Mouse (Mus musculus) NIH3T3 (cell line): ENCODE data around the gene Pid1.

Experiments used
- DNase-seq: peaks from one replicate; pipeline ENCODE4 v3.0.0-alpha.2; 2012; ENCODE audit warnings: low read depth

The Pid1 gene

GRCm38 (mm10) chr1:84186756-84187437, 177.1 kb downstream of the Pid1 start:
- no peak for DNase-seq

DNA sequence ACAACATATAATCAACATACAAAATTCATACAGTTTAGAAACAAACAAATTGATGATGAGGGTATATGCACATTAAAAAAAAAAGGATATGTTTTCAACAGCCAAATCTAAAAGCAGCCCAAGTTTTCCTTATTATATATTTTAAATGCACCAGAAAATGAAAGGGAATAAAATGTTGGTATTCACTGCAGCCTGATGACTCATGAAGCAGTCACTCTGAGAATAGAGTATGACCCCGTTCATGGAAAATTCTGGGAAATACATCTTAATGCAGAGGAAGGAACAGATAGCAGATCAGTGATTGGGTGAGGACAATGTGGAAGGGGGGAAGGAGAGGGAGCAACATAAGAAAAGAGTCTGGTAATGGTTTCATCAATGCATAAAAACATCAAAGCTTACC, 186.3 kb downstream of the Pid1 start:
- DNase-seq, result peak; percentile 7

- DNase-seq, result no peak
Observed at GRCm38 (mm10) chr1:84177033-84177432, 186.9 kb downstream of the Pid1 start.

DNA sequence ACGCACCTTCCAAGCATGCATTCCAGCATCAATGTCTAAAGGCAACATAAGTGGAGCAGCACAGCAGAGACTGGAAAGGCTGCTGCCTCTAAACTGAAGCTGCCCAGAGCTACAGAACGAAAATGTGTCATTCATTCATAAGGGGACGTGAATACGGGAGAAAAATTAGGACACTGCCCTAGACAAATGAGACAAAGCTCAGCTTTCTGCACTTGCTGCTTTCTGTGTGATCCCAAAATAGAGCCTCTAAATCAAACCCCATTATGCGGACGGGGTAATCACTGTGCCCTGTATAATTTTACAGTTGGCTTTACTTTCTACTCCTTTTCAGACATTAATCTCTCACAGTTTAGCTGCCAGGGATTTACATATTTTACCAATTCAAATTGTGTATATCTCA, 191.0 kb downstream of the Pid1 start:
- no peak for DNase-seq

GRCm38 (mm10) chr1:84157790-84158189, 206.2 kb downstream of the Pid1 start:
- DNase-seq, result no peak

DNA sequence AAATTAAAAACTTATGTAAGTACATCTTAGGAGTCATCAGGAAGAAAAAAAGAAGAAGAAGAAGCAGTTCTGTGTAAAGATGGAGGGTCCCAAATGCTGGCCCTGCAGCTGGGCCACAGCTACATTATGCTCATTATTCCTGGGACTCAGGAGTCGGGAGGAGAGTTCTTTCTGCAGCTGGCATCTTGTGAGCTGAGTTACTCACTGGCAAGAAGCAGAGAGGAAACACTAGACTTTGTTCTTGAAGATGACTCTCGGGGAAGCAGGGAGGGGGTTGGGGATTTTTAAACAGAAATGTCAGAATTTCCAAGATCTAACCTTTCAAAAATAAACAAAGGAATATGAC, 208.4 kb downstream of the Pid1 start:
- no peak for DNase-seq

DNA sequence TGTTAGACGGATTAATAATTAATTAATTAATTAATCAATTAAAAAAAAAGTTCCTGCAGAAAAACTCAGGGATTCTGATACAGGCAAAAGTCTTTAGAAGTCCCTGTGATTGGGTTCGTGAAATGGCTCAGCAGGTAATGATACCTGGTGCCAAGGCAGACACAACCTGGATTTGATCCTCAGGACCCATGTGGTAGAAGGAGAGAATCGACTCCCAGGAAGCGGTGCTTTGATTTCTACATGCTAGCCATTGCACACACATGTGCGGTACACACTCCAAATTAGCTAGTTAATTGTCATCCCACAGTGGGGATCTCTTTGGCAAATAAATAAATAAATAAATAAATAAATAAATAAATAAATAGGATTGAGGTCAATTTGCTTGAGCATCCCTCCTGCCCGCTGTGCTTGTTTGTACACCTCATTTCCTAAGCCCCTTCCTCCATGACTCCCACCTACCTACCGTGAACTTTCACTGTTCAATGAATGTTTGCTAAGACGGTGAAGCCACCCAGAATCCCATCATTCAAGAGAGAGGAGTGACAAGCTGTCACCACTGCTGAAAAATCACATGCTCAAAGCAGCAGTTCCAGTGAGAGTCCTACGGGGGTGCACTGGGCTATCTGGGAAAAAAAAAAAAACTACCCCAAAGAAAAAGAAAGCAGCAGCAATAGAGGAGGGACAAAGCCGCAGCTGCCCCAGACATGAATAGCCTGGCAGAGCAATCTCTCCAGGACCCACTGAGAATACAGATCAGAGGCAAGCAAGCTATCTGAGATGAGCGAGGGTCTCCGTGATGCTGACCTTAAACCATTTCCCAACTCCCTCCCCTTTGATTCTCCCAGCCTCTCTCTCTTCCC, 209.0 kb downstream of the Pid1 start:
- no peak for DNase-seq

DNA sequence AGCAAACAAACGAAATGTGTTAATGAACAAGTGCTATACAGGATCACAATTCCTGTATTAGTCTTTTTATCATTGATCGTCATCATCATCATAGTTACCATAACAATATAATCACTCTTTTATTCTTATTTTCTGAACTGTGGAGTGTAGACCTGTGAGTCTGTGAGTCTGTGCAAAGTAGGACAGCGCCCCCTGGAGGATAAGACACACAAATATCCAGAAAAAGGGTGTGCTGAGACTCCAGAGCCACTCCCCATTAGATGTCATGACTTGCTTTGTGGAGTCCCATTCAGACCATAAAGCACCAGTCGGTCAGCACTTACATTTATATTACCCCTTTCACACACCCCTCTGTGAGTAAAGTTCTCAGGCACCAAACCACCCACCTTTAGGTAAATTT, 210.0 kb downstream of the Pid1 start:
- DNase-seq, result peak; percentile 11

DNA sequence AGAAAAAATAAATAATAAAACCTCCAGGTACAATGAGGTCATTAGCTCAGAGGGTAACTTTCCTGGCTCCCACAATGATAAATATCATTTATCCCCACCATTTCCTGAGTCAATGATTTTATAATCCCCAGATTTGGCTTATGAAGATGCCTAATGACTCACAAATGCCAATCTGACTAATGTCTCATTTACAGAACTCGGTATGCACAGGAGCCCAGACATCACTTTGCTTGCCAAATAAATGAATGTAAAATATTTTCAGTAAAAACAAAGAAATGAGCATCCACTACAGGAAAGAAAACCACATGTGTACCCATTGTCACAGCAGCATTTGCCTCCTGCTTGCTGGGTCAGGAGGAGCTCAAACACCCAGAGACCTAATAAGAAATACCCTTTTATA, 222.4 kb downstream of the Pid1 start:
- DNase-seq, result no peak

GRCm38 (mm10) chr1:84132451-84132850, 231.5 kb downstream of the Pid1 start:
- DNase-seq, result no peak

DNA sequence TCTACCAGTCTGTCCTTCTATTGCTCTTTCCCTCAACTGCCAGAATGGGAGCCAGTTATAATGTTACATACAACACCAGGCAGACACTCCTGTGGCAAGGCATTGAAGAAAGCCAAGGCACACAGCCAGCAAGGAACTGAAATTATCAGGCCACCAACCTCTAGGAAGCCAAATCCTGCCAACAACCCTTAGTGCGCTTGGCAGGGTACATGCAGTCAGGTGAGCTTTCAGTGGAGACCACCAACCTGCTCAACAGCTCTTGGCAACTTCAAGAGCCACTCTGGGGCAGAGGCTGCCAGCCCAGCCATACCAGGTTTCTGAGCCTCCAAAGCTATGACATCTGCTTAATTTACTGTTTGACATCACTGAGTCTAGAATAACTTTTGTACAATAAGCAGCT, 232.2 kb downstream of the Pid1 start:
- DNase-seq, result no peak

GRCm38 (mm10) chr1:84128510-84128909, 235.5 kb downstream of the Pid1 start:
- DNase-seq, result peak; percentile 2

DNA sequence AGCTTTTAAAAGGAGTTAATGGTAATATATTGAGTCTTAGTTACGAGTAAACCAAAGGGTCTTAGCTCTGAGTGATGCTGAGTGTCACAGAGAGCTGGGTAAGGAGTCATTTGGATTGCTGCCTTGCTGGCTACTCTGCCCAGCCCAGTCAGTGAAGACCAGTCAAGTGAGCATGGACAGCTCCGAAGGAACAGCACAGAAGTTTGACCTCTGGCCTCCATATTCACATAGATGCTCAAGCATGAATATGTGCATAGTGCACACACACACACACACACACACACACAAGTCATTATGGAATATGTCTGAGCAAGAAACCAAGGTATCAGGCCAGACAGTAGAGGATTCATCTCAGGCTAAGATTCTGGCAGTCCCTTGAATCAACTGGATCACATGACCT, 244.7 kb downstream of the Pid1 start:
- no peak for DNase-seq

GRCm38 (mm10) chr1:84106756-84107155, 257.2 kb downstream of the Pid1 start:
- no peak for DNase-seq

DNA sequence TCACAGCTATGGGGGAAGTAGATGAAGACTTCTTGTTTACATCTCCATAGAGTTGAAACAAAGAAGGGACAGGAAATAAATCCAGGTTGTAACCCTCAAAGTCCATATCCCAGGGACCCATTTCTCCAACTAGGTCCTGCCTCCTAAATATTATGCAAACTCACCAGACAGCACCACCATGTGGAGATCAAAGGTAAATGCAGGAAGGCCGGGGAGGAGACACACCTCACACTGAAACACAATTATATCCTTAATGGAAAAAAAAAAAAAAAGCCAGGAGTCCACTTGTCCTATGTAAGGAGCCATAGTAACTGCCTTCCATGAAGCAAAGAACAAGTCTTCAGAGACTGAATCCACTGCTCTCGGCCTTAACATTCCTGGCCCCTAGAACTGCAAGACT, 261.9 kb downstream of the Pid1 start:
- no peak for DNase-seq

GRCm38 (mm10) chr1:84097398-84097797, 266.6 kb downstream of the Pid1 start:
- DNase-seq, result no peak

- DNase-seq, result no peak
Observed at GRCm38 (mm10) chr1:84093291-84093690, 270.7 kb downstream of the Pid1 start.

GRCm38 (mm10) chr1:84089664-84090063, 274.3 kb downstream of the Pid1 start:
- DNase-seq, result no peak

- no peak for DNase-seq
Observed at GRCm38 (mm10) chr1:84087957-84088356, 276.0 kb downstream of the Pid1 start.

GRCm38 (mm10) chr1:84087325-84087724, 276.7 kb downstream of the Pid1 start:
- no peak for DNase-seq

GRCm38 (mm10) chr1:84086486-84086885, 277.5 kb downstream of the Pid1 start:
- no peak for DNase-seq

DNA sequence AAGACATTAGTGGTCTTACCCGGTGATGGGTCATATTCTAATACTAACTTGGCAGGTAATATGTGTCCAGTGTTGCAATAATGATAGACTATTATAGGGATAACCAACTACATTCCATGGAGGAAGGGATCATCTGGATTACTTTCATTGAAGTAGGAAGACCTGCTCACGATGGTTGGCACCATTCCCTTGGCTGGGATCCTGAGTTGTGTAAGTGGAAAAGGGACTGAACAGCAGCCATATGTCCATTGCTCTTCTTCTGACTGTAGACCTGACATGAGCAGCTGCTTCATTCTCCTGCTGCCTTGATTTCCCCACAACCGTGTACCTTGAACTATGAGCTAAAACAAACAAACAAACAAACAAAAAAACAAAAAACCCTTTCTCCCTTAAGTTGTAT, 278.6 kb downstream of the Pid1 start:
- DNase-seq, result no peak

GRCm38 (mm10) chr1:84079566-84079965, 284.4 kb downstream of the Pid1 start:
- no peak for DNase-seq

GRCm38 (mm10) chr1:84077023-84077422, 287.0 kb downstream of the Pid1 start:
- DNase-seq, result no peak
